Mouse (Mus musculus) erythroid progenitor cell, adult 5-6 weeks (primary cell): Measurements from ENCODE around the gene Tmem210. TPM values are rescaled to one million over a fixed set of nuclear protein-coding genes. Genes with fewer than 3 reads are reported as not detected.

ENCODE experiments used
- ATAC-seq: replicated peaks from 2 replicates; pipeline ENCODE4 v1.8.0; 2016; ENCODE audit warnings: moderate number of reproducible peaks, mild to moderate bottlenecking, moderate TSS enrichment, inconsistent platforms; ENCODE audit not compliant: poor library complexity, low FRiP score, severe bottlenecking
- total RNA-seq, 2 experiments: library from RNA; stranded (forward) in 1 of 2; stranded (reverse) in 1 of 2; fragments of 150-400 nt in 1 of 2; fragments of 186-747, 209-891 nt in 1 of 2; gene quantifications; 2 replicates each; pipeline versions ENCODE4 v1.2.3 to v1.2.4; 2015 to 2017; ENCODE audit warnings: low replicate concordance in 2 of 2

Gene Tmem210
- total RNA-seq, 2 experiments from 2014 or later: not detected

DNA sequence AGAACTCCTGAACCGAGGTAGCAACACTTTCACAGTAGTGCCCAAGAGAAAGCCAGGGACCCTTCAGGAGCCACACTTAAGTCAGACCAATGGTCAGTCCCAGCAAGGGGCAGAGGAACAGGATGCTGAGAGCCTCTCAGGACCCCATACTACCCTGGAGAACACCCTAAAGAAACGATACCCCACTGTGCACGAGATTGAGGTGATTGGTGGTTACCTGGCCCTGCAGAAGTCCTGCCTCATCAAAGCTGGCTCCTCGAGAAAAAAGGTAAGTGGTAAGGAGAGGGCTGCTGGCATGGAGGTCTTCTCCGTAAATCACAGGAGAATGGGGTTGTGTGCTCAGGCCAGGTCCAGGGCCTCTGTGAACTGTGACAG lies 23.7 kb upstream of the Tmem210 start:
- no peak for ATAC-seq

DNA sequence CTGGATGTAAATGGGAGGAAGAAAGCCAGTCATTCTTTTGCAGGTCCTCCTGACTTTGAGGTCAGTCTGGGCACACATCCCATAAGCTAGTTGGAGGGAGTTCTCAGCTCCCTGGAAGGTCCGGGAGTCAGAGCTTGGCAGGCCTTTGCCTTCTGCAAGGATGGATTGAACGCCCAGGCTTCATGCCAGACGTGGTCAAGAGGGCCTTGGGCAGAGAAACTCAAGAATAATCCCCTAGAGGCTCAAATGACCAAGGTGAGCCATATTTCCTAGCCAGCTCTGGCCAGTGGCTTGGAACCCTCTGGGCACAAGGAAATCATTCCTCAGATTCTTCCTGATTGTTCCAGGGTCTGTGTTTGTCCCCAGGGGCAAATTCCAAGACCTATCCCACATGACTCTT lies 23.1 kb upstream of the Tmem210 start:
- ATAC-seq: no peak

DNA sequence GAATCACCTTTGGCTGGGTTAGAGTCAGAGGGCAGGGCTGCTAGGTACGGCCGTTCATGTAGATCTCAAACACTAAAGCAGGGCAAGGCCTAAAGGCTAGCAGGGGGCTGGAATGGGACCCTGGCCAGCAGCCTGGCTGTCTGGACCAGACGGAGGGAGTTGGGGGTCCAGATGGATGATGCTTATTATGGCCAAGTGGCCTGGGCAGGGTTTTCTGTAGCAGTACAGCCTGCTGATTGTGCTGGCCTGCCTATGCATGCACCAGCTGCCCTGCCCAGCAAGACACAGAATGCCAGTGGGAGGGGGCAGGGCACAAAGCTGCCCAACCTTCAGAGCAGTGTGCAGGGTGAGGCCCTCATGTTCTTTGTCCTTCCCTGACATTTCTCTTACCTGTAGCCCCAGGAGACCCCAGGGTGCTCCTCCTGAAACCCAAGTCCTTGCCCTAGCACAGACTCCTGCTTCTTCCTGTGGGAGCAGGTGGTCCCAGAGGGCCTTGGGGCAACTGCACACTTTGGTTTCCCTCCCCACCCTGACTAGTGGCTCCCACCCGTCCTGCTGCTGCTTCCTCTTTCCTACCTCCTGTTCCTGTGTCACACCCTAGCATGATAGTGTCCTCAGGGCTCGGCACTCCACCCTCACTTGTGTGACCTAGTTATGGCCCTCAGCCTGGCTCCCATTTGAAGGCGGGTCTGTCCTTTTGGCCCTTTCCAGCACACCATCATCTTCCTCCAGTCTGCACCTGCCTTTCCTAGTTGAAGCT lies 21.9 kb upstream of the Tmem210 start:
- no peak for ATAC-seq

DNA sequence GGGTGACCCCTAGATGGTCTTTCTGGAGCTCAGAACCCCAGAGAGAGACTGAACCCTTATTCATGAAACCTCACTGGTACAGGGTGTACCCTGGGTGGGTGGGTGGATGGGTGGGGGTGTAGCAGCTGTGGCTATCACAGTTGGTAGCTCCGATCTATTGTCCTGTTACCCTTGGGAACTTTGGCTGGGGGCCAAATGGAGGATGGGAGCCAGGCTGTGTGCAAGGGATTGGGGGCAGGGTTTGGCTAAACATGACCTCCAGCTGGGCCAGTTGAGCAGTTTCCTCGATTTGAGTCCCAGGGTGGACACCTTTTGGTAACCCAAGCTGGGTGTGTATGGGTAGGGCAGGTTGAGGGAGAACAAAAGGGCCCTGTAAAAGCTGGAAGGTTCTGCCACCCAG lies 21.2 kb upstream of the Tmem210 start:
- no peak for ATAC-seq

DNA sequence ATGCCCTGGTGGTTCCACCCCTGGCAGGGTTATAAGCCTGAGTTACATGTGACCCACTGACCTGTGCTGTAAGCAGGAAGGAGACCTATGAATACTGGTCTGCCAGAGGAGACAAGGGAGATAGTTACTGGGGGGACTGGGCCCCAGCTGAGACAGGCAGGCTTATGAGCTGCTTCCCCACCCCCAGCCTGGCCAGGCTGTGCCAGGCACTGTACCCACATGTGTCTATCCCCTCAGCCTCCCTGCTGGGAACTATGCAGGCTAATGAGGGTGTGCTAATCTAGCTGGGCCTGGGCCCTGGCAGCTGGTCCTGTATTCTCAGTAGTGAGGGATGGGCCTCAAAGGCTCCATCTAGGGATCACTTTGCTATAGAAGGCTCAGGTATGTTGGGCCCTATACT lies 20.7 kb upstream of the Tmem210 start:
- ATAC-seq: no peak

DNA sequence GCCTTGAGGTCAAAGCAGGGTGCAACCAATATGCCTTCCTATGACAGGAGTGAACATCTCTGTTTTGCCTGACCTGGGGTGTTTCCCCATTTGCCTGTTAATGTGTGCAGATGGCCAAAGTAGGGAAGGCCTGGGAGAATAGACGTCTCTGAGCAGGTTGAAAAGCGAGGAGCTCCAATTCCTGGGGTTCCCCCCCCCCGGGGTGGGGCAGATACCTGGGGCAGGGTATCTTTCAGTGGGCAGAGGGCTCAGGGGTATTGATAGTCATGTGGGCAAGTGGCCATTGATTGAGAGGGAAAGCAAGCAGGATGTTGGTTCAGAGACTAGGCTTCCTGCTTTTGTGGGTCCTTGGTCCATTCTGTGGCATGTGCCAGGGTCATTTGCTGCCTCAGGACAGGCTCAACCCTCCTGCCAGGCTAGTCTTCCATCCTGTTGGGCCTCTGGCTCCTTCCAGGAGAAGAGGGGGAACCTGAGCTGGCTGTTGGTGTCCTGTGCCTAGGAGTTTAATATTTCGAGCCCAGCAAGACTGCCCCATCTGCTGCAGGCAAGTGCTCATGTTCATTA lies 20.1 kb upstream of the Tmem210 start:
- no peak for ATAC-seq

DNA sequence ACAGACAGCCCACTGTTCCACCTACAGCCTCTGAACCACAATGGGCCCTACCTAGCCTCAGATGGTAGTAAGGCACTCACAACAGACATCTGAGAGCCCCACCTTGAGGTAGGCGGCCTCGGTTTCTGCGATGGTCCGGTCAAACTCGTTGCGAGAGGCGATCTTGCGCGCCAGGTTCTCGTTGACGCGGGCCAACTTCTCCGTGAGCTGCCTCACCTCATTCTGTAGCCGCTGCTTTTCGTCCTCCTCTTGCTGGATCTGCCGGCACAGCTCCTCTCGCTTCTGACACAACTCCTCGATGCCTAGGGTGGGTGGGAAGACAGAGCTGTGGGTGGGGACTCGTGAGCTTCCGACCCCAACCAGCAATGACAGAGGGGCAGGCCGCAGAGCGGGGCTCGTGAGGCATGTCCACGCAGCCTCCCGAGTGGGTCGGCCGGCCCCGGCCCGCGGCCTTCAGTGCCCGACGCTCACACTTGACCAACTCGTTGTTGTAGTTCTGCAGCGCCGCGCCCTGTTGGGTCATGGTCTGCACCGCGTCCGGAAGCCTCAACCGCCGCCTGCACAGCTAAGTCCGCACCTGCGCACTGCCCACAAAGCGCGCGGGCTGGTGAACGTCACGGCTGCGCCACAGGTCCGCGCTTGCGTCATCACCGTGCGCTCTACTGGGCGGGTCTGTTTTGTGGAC lies 16.0 kb upstream of the Tmem210 start, which contains the start of the genes Ssna1 and Anapc2:
Gene Ssna1, minus strand, starts transcription at position 612 of the 685 bp plus-strand sequence.
Gene Anapc2, plus strand, starts transcription at position 652 of the 685 bp plus-strand sequence.
- peak; percentile 90 for ATAC-seq

DNA sequence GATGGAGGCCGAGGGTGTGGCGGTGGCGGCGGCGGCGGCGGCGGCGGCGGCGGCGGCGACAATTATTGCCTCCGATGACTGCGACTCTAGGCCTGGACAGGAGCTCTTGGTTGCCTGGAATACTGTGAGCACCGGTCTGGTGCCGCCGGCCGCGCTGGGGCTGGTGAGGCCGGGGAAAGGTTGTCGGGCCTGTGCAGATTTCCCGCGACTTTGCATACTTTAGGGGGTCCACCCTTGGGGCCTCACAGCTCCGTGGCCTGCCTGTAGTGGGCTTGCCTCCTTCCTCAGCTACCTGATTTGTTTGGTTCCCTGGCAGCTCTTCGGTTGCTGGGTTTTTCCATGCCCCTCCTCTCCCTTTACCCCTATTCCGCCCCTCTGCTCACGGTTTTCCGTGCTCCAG lies 15.4 kb upstream of the Tmem210 start:
- ATAC-seq: peak; percentile 21

DNA sequence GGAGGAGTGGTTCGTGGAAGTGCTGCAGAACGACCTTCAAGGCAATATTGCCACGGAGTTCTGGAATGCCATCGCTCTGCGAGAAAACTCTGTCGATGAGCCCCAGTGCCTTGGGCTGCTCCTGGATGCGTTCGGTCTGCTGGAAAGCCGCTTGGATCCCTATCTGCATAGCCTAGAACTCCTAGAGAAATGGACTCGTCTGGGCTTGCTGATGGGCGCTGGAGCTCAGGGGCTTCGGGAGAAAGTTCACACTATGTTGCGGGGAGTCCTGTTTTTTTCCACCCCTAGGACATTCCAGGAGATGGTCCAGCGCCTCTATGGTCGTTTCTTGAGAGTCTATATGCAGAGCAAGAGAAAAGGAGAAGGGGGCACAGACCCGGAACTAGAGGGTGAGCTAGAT lies 14.9 kb upstream of the Tmem210 start:
- ATAC-seq: 0 out of 2 replicates have a peak, but pooled peaks have one; percentile 3

DNA sequence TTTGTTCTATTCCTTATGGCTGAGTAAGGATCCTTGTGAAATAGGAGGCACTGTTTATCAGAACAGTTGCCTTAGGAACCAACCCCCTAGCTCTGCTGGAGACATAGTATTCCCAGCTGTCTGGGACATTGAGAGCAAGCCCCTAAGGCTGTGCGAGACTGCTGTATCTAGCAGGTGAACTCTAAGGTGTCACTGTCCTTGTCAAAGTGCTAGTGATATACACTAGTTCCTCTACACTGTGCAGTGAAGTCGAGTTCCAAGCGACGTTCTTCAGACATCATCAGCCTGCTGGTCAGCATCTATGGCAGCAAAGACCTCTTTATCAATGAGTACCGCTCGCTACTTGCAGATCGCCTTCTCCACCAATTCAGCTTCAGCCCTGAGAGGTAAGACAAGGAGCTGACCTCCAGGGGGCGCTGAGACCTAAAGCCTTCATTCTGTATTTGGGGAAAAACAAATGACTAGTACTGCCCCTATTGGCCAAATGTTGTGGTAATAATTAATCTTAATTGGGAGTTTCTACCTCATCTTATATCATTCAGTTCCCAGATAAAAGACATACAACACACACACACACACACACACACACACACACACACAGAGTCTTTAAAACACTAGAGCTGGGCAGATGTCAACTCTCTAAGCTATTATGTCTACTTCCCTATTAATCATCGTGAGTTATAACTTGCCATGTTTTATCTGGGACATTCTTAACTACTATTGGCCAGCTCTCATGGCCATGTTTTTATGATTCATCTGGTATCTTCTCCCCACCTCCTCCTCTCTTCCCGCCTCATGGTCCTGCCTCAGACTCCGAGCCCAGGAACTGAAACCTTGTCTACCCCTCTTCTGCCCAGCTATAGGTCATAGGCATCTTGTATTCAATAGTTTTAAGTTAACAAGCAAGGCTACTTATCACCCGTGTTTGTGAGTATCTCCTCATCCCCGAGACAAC lies 8.7 kb upstream of the Tmem210 start:
- peak; percentile 84 for ATAC-seq

DNA sequence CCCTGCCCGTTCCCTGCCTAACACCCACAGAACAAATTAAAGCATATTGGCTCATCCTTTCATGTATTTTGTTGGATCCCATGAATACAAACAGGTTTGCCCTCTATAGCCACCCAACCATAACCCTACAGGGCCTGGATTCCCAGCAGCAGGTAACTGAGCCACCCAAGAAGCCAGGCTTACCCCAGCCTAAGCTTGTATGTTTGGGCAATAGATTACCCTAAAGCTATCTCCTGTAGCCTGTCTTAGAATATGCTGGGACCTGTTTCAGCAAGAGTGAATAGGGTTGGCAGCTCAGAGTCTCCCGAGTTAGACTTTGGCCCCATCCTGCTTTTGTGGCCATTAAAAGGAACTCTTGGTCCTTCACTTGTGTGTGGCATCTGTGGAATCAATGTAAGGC lies 2.4 kb upstream of the Tmem210 start:
- ATAC-seq: no peak

DNA sequence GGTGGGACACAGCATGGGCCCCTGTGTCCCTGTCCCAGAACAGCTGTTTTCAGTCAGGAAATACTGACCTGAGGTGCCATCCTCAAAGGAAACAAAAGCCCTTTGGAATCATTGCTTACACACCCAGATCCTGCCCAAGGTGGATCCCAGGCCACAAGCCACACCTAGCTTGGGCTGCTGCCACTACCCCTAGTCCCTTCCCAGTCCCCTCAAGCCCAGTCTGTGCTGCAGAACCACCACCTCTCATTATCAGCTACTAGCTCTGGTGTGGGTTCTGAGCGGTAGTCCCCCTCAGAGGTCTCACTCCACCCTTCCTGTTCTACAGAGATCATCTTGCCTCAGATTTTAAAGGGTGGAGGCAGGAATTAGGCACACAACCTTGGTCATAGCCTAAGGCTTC lies 1.6 kb upstream of the Tmem210 start:
- no peak for ATAC-seq

DNA sequence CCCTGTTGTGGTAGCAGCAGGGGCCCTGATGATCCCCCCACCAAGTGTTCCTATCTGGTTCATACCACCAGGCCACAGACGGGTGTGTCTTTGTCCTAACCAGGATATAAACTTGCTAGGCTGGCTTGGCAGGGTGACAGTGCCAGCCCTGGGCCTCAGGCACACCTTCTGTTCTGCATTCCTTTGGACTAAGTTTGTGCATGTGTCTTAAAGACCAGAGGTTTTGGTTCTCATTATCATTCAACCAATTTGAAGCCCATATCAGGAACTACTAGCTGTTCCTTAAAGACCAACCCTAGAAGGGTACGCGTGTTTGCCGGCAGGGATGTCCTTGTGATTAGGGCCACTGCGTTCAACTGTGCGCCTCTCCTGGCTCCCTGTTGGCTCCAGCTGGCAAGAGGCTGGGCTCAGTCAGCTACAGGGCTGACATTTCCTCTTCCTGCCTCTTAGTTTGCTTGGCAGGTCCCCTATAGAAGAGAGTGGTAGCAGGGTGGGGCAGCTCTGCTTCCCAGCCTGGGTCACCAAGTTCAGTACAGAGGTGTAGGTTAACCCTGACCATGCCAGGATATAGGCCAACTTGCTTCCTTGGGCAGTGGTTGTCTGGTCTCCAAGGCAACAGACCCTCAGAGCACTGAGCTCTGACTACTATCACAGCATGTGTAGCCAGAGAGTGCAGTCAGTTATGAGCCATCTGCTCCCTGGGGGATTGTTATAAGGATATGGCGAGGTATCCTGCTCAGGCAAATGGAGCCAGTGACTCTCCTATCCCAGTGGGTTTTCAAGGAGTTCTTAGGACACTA lies 908 bp upstream of the Tmem210 start:
- no peak for ATAC-seq

DNA sequence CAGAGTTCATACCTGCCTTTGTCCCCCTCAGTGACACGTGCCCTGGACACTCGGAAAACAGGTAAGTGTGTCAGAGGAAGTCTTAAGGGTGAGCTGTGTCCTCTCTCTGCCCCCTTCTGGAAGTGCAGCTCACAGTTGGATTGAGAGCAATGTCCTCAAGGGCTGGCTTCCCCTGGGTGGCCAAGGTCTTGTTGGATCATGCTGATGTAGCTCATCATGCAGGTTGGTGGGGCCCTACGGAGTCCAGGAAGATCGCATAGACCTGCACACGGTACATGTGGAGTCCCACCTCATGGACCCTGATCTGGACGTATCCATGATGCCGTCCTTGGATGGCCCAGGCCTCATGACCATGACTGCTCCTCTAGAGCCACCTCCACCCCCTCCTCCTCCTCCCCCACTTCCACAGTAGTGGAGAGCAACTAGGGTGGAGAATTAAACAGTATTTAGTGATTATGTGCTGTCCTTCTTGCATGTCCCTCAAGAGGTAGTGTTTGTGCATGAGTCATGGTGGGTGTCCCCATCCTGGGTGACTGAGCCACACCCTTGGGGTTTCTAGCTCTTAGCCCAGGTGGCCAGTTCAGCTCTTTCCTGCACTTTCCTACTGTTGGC lies 895 bp downstream of the Tmem210 start:
- ATAC-seq: no peak

DNA sequence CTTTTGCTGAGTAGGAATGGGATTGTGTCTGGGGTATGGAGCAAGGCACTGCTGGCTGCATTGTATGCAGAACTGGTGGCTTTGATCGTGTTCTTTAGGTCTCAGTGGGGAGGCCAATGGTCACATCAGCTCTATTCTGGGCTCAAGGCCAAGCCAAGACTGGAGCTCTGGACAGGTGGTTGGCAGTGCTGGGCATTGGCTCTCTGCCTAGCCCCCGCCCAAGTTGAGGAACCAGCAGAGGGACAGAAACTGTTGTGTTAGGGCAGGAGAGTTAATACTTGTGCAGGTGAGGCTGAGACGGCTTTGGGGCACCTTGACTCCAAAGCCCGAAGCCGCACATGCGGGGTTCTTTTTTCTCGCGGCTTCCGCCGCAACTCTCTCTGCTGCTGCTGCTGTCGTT lies 1.7 kb downstream of the Tmem210 start, which contains the start of gene Lrrc26:
Gene Lrrc26, plus strand, starts transcription at position 265 of the 400 bp plus-strand sequence.
- ATAC-seq: no peak

DNA sequence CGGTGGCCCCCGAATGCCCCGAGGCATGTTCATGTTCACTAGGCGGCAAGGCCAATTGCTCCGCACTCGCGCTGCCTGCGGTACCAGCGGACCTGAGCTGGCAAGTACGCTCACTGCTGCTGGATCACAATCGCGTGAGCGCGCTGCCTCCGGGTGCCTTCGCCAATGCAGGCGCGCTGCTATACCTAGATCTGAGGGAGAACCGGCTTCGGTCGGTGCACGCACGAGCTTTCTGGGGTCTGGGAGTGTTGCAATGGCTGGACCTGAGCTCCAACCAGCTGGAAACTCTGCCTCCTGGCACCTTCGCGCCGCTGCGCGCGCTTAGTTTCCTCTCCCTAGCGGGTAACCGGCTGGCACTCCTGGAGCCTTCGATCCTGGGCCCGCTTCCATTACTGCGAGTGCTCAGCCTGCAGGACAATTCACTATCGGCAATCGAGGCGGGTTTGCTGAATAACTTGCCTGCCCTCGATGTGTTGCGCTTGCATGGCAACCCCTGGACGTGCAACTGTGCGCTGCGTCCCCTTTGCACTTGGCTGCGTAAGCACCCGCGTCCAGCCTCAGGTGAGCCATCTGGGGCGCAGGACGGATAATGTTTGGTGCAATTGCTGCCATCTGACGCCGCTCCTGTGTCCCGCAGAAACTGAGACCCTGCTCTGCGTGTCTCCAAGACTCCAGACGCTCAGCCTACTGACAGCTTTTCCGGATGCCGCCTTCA lies 2.3 kb downstream of the Tmem210 start:
- no peak for ATAC-seq

DNA sequence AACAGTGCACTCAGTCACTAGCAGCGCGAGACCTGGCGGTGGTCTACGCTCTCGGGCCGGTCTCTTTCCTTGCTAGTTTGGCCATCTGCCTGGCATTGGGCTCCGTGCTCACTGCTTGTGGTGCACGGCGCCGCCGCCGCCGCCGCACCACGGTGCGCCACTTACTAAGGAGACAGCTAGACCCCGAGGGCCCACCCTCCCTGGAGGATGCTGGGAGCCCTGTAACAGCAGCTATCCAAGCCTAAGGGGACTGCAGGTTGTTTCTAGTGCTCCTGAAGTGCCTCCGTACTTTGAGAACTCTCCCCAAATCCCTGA lies 2.8 kb downstream of the Tmem210 start:
- ATAC-seq: no peak
